Mouse (Mus musculus) urinary bladder, adult 2 months (tissue): ENCODE measurements around the gene Hnrnpu. TPM values are rescaled to one million over a fixed set of nuclear protein-coding genes. Genes with fewer than 3 reads are reported as not detected.
"Not testable (repeated sequence)": the region's sequence is repeated elsewhere in the genome, so short reads cannot be mapped to it uniquely, and the experiment has no call there.

Experiments used
- DNase-seq: peaks from one replicate; pipeline ENCODE4 v3.0.0; 2022; ENCODE audit warnings: low spot score
- polyA plus RNA-seq: library from polyadenylated mRNA; depleted of rRNA; stranded (reverse); fragments of >200 nt; gene quantifications from 2 replicates; pipeline ENCODE4 v1.2.3, GENCODE M21; 2012; rRNA removed

Gene Hnrnpu
- 207 and 224 TPM in 2 replicates for polyA plus RNA-seq

- DNase-seq = peak; percentile 98
Observed at GRCm38 (mm10) chr1:178337551-178338317, at the start of gene Hnrnpu. Gene Hnrnpu (minus strand): TSS chr1:178337797.

- DNase-seq = no peak
Observed at GRCm38 (mm10) chr1:178382165-178382564, 44.6 kb upstream of the Hnrnpu start.

- no peak for DNase-seq
Observed at GRCm38 (mm10) chr1:178379224-178379623, 41.6 kb upstream of the Hnrnpu start.

DNA sequence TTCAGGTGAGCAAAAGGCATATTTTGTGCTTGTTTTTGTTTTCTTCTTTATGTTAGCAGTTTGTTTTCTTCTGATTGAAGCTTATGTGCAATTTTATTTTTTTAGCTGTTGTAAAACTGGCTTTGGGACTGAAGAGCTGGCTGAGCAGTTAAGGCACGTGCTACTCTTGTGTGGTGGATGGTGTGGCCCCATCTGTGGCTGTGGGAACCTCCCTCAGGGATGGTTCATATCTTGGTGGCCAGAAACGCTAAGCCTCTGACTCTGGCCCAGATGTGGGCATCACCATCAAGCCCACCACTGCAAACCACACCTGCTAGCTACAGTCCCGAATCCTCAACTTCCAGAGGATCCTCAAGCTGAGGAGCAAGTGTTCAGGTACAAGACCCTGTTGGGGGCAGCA, 40.5 kb upstream of the Hnrnpu start:
- DNase-seq = no peak

- DNase-seq = no peak
Observed at GRCm38 (mm10) chr1:178376907-178377306, 39.3 kb upstream of the Hnrnpu start.

DNA sequence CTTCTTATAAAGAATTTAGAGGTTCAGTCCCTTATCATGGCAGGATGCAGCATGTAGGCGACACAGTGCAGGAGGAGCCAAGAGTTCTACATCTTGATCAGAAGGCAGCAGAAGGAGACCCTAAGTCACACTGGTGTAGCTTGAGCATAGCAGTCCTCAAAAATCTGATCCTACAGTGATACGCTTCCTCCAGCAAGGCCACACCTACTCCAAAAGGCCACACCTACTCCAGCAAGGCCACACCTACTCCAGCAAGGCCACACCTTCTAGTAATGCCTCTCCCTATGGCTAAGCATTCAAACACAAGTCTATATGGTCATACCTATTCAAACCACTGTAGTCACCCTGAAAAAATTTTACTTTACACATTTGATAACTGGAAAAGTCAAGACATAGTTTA, 38.5 kb upstream of the Hnrnpu start:
- no peak for DNase-seq

- no peak for DNase-seq
Observed at GRCm38 (mm10) chr1:178375381-178375780, 37.8 kb upstream of the Hnrnpu start.

- no peak for DNase-seq
Observed at GRCm38 (mm10) chr1:178372681-178373080, 35.1 kb upstream of the Hnrnpu start.

- peak; percentile 28 for DNase-seq
Observed at GRCm38 (mm10) chr1:178369272-178369651, 31.7 kb upstream of the Hnrnpu start.

GRCm38 (mm10) chr1:178368548-178369271, 31.1 kb upstream of the Hnrnpu start:
- DNase-seq = peak; percentile 83

- no peak for DNase-seq
Observed at GRCm38 (mm10) chr1:178368121-178368520, 30.5 kb upstream of the Hnrnpu start.

- DNase-seq = no peak
Observed at GRCm38 (mm10) chr1:178365171-178365570, 27.6 kb upstream of the Hnrnpu start.

GRCm38 (mm10) chr1:178360702-178361101, 23.1 kb upstream of the Hnrnpu start:
- DNase-seq = no peak

DNA sequence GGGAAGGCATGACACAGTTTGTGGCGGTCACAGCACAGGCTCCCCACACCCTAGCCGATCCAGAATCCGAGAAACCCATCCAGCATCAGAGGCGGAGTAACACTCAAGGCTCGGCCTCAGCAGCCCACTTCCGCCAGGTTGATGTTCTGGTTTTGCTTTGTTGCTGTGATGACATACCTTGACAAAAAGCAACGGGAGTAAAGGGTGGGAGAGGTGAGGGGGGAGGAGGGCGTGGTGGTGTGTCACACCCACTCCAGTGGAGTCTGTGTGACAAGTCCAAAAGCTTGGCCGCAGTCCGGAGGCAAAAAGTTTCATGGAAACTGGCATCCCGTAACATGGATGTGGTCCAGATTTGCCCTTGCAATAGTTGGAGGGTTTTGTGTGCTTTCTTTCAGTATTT, 22.7 kb upstream of the Hnrnpu start:
- no peak for DNase-seq

GRCm38 (mm10) chr1:178357776-178358710, 20.4 kb upstream of the Hnrnpu start:
- DNase-seq = no peak

- no peak for DNase-seq
Observed at GRCm38 (mm10) chr1:178354576-178354975, 17.0 kb upstream of the Hnrnpu start.

GRCm38 (mm10) chr1:178351643-178352042, 14.0 kb upstream of the Hnrnpu start:
- DNase-seq = no peak

DNA sequence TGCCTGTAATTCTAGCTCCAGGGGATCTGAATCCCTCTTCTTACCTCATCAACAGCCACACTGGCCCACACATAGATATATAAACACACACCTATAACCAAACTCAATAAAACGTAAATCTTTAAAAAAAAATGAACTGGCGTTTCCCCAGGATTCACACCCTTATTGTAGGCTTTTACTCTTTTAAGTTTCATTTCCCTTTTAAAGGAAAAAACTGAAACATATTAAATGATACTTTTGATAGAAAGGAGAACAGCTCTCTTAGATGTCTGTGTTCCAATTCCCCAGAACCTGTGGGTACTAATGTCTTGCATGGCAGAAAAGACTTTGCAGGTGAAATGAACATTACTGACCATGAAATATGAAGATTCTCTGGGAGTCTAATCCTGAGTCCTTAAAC, 13.2 kb upstream of the Hnrnpu start:
- no peak for DNase-seq

DNA sequence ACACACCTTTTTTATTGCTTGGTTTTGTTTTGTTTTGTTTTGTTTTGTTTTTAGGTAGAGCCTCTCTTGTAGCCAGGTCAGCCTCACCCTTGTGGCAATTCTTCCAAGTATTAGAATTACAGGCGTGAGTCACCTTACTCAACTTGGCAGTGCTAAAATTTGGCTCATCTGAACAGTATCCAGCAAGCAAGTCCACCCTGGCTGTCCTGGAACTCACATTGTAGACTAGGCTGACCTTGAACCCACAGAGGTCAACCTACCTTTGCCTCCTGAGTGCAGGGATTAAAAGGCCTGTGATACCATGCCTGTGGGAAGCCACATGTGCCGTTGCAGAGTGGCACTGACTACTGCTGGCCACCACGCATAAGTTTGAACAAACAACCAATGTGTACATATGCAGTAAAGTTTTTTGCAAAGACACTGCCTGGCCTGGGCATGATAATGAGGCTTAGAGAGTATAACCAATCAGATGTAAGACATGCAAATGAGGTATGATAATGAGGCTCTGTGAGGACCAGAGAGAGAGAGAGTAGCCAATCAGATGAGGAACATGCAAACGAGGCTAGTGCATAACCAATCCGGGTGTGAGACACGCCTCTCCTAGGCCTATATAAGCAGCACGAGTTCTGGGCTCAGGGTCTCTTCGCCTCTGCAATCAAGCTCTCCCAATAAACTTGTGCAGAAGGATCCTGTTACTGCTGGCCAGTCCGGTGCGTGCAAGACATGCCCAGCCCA, 6.6 kb upstream of the Hnrnpu start:
- not testable (repeated sequence) for DNase-seq

- DNase-seq = no peak
Observed at GRCm38 (mm10) chr1:178342612-178343011, 5.0 kb upstream of the Hnrnpu start.

DNA sequence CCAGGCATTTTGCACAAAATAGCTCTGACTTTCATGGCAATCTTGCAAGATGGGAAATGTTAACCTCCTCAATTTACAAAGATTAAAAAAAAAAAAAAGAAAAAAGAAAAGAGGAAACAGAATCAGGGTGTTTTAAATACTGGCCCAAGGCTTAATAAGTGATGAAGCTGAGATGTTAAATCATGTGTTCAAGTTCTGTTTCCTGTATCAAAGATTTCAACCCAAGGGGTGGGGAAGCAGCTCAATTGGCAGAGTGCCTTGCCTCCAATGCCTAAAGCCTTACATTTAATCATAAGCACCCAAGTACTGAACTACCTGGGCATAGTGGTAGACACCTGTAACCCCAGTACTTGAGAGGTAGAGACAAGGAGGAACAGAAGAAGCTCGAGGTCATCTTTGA, 4.5 kb upstream of the Hnrnpu start:
- no peak for DNase-seq
